Mouse (Mus musculus): ENCODE results near the gene Ptrhd1. TPM values are rescaled to one million over a fixed set of nuclear protein-coding genes. Genes with fewer than 3 reads are reported as not detected.

The Ptrhd1 gene
- total and polyA plus RNA-seq, 3 experiments, result 3.6 to 9.3 (median 6.7) TPM

DNA sequence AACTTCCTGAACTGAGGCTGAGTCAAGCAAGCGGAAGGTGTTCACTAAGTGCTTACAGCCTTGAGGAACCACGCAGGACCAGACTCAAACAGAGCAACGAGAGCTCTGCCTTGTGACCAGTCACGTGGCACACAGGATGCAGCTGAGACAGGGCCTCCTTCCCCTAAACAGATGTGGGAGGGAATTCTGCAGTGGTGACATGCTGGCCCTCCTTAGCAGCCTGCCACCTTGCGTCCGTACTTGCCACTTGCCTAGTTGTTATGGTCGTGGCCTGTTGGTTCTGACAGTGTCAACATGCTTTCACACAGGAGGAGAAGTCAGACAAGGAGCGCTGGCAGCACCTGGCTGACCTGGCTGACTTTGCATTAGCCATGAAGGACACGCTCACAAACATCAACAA is 22.7 kb upstream of the Ptrhd1 start (continued):
- no peak for TF ChIP-seq UBTF (IDR thresholded peaks at IDR 0.05; ENCODE audit: low read depth, low read length)
- TF ChIP-seq MAX (IDR thresholded peaks at IDR 0.05; ENCODE audit: low read length), result peak; percentile 86
- no peak for TF ChIP-seq NELFE (IDR thresholded peaks at IDR 0.05; ENCODE audit: low read depth, low read length)
- TF ChIP-seq JUND (conservative IDR thresholded peaks at IDR 0.05; ENCODE audit: low read depth, low read length), result no peak
- no peak for TF ChIP-seq ZKSCAN1 (IDR thresholded peaks at IDR 0.05; ENCODE audit: borderline replicate concordance, low read depth, low read length)
- TF ChIP-seq MXI1 (IDR thresholded peaks at IDR 0.05; ENCODE audit: low read depth, low read length), result no peak
- TF ChIP-seq SMC3 (IDR thresholded peaks at IDR 0.05; ENCODE audit: low read depth, low read length), result peak; percentile 18; the same call in 1 of the 2 replicates
- TF ChIP-seq MAFK (IDR thresholded peaks at IDR 0.05; ENCODE audit: insufficient replicate concordance, low read length), result no peak

GRCm38 (mm10) chr12:4212908-4213307 is 20.9 kb upstream of the Ptrhd1 start:
- no peak overlapping the region for H3K4me2 ChIP-seq (ENCODE audit: insufficient read depth, low read depth, poor library complexity, severe bottlenecking)
- H3K79me2 ChIP-seq (replicated peaks; ENCODE audit: control insufficient read depth, extremely low read depth, insufficient read depth, poor library complexity, severe bottlenecking), result no peaks in the 10 kb centered on the region
- H3K9ac ChIP-seq (ENCODE audit: insufficient read depth, low read depth), result no peak overlapping the region
- in situ Hi-C loops (cut with MboI; ENCODE audit: low pct_ligation_motif_present, low pct_unique_long_range_greater_than_20kb, low sequenced_read_pairs), result no loop called here
- H3K27me3 ChIP-seq (replicated peaks), result no peaks in the 10 kb centered on the region
- TF ChIP-seq ZKSCAN1 (IDR thresholded peaks at IDR 0.05; ENCODE audit: borderline replicate concordance, low read depth, low read length) (no peak), E2F4 (IDR thresholded peaks at IDR 0.05; ENCODE audit: insufficient replicate concordance, low read depth, low read length) (no peak), NELFE (IDR thresholded peaks at IDR 0.05; ENCODE audit: low read depth, low read length) (no peak), USF2 (conservative IDR thresholded peaks at IDR 0.05; ENCODE audit: low read depth, low read length) (no peak), ZMIZ1 (IDR thresholded peaks at IDR 0.05; ENCODE audit: low read depth, low read length) (no peak), MAZ (IDR thresholded peaks at IDR 0.05; ENCODE audit: low read depth, low read length) (no peak), TCF12 (IDR thresholded peaks at IDR 0.05; ENCODE audit: low read depth, low read length) (no peak), RCOR1 (conservative IDR thresholded peaks at IDR 0.05; ENCODE audit: low read depth, low read length) (no peak), TBP (conservative IDR thresholded peaks at IDR 0.05; ENCODE audit: low read depth, low read length) (no peak), ZC3H11A (IDR thresholded peaks at IDR 0.05; ENCODE audit: low read depth, low read length) (no peak), MEF2A (IDR thresholded peaks at IDR 0.05; ENCODE audit: borderline replicate concordance, low read depth, low read length) (no peak), USF1 (IDR thresholded peaks at IDR 0.05; ENCODE audit: low read depth, low read length) (no peak), SMC3 (IDR thresholded peaks at IDR 0.05; ENCODE audit: low read depth, low read length) (no peak), ELF1 (IDR thresholded peaks at IDR 0.05; ENCODE audit: low read depth, low read length) (no peak), MAX (IDR thresholded peaks at IDR 0.05; ENCODE audit: low read length) (no peak), MAFK (IDR thresholded peaks at IDR 0.05; ENCODE audit: insufficient replicate concordance, low read length) (no peak), RAD21 (IDR thresholded peaks at IDR 0.05; ENCODE audit: low read depth, low read length) (no peak)
- H3K4me1 ChIP-seq (ENCODE audit: control insufficient read depth in 1 of 2, insufficient read depth in 2 of 2), result peaks cover 10 to 33% of the 10 kb centered on the region in 2 experiments
- DNase-seq (ENCODE audit: extremely low read depth), result no peak
- dilution Hi-C loops (cut with MboI; ENCODE audit: extremely low pct_ligation_motif_present, extremely low pct_unique_long_range_greater_than_20kb, low sequenced_read_pairs), result no loop called here
- H3K27ac ChIP-seq (ENCODE audit: insufficient read depth, low read depth), result no peak overlapping the region
- no peaks in the 10 kb centered on the region for H3K9me3 ChIP-seq (replicated peaks; ENCODE audit: low read length)
- no peak overlapping the region for H3K4me3 ChIP-seq (replicated peaks in 1 of 3; ENCODE audit: low read depth in 2 of 3, low read length in 2 of 3, poor library complexity in 1 of 3)
- peaks cover 40 to 81% of the 10 kb centered on the region in 2 experiments for H3K36me3 ChIP-seq (replicated peaks in 1 of 2; ENCODE audit: control insufficient read depth in 1 of 2, insufficient read depth in 1 of 2, low read length in 1 of 2)
